Mouse (Mus musculus): ENCODE measurements at regions not wholly inside any gene's neighbourhood (a gene's known extent, or its start where the extent isn't known, plus 50 kb on each side); places are given as distances from the start of the nearest gene placed in this dataset.

DNA sequence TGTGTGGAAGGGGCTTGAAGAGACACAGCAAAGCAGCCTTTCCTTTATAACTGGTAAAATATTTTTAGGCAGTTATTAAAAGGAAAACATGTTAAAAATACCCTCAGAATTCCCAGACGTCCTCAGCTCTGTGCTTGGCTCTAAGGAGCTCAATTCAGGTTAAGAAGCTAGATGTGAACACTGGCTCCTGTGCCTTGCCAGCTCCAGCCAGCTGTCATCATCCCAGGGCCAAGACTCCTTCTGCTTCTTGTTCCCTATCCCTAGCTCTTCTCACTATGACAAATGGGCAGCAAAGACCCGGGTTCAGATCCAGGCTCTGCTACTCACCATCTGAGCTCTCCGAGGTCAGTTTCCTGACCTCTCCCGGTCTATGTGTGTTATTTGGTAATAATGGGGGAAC lies 293.5 kb upstream of the Rtl1 start:
- no peak for DNase-seq

DNA sequence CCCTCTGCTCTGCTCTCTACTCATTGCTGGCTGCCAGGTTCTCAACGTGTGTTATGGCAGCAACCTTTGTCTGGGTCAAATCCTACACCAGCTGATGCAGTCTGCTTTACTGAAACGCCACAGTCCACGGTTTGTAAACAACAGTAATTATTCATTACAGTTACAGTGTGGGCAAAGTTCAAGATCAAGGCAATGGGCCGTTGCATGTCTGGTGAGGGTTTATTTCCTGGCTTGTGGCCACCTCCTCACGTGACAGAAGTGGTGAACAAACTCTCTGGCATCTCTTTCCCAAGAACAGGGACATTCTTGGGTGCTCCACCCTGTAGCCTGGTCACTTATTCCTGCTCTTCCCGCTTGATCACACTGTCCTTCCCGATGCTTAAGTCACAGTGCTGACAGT lies 295.3 kb upstream of the Rtl1 start:
- DNase-seq: peak; percentile 77

- DNase-seq: no peak
Observed at GRCm38 (mm10) chr12:109896397-109896796, 296.3 kb upstream of the Rtl1 start.

GRCm38 (mm10) chr12:109896906-109897305 lies 296.8 kb upstream of the Rtl1 start:
- no peak for DNase-seq

- DNase-seq: no peak
Observed at GRCm38 (mm10) chr12:109897861-109898385, 297.8 kb upstream of the Rtl1 start.

GRCm38 (mm10) chr12:109899420-109899819 lies 299.3 kb upstream of the Rtl1 start:
- no peak for DNase-seq

DNA sequence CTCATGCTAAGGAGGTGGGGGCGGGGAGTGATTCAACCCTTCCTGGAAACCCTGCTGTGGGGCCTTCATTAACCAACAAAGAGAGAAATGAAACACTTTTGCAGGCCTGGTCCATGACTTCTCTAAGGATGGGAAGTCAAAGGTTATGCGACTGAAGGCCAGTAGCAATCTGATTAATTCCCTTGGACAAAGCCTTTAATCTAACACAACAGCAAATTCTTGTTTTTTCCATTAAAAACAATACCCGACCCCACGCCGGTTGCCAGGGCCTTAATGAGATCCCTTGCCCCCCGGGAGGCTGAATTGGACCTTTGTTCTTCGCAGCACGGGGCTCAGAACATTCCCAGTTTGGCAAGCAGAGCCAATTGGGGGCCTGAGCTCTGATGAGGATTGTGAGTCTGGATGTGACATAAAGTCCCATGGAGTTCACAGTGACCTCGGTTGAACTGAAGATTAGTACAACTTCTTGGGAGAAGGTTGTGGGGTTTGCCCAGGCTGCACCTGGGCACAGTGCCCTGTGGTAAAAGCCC lies 310.9 kb upstream of the Rtl1 start:
- no peak for DNase-seq

- no peak for DNase-seq
Observed at GRCm38 (mm10) chr12:109911506-109911905, 311.4 kb upstream of the Rtl1 start.

- DNase-seq: no peak
Observed at GRCm38 (mm10) chr12:109917761-109918160, 317.6 kb upstream of the Rtl1 start.

DNA sequence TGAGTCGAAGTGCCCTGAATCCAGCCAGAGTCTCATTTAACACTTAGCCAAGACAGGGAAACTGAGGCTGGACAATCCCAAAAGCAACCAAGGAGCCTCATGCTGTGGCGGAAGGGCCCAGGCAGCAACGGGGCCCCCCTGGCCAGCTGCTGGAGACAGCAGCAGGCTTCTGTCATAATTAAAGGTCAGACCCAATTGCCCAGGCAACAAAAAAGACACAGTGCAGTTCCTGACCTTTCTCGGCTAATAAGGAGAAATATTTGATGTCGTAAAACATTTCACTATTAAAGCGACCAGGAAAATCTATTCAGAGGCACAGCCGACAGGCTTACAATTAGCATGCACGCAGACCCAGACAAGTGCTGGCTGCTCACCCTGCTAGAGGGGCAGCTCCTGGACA lies 318.8 kb upstream of the Rtl1 start:
- DNase-seq: no peak

- DNase-seq: no peak
Observed at GRCm38 (mm10) chr12:109922111-109922510, 322.0 kb upstream of the Rtl1 start.

DNA sequence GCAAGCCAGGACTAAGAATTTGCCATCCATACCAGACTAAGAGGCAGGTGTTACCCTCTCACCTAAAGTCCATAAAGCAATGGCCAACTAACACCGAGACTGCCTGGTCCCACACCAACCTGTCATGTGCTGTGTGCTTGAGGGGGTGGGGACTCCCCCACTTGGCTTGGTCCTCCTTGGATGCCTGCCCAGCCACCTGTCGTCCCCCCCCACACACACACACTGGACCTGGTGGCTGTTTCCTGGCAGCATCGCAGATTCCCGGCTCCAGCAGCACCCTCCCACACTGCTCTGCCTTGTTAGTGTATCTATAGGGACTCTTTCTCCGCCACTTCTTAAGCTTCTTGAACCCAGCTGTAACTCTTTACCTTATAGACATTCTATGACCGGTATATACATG lies 325.7 kb upstream of the Rtl1 start:
- DNase-seq: no peak

DNA sequence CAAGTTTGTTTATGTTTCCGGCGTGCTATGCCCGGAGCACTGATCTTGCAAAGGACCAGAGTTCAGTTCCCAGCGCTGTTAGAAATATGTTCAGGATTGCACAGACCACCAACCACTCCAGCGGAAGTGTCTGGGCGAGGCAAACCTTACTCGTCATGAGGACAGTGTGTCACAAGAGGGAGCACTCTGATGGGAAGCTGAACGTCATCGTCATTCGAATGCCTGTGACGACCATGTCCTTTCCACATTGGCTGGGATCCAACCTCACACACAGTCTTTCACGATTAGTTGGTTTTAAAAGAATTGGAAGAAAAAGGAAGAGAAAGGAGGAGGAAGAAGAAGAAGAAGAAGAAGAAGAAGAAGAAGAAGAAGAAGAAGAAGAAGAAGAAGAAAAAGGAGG lies 326.5 kb upstream of the Rtl1 start:
- no peak for DNase-seq

- no peak for DNase-seq
Observed at GRCm38 (mm10) chr12:109946179-109946578, 332.7 kb upstream of the Dio3 start.

DNA sequence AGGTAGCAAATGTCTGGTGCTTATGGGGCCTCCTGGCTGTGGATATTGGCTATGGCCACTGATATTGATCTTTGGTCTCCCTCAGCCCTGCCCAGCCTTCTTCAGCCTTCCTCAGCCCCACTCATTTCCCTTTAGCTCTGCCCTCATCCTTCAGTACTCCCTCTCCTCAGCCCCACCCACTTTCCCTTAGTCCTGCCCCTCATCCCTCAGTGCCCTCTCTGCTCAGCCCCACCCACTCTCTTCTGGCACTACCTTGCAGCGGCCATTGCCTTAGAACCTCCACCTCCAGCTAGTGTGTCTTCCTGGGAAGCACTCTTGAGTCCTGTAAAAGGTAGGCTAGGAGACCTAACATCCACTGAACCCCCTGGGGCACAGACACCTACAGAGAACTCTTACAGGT lies 331.9 kb upstream of the Dio3 start:
- no peak for DNase-seq

DNA sequence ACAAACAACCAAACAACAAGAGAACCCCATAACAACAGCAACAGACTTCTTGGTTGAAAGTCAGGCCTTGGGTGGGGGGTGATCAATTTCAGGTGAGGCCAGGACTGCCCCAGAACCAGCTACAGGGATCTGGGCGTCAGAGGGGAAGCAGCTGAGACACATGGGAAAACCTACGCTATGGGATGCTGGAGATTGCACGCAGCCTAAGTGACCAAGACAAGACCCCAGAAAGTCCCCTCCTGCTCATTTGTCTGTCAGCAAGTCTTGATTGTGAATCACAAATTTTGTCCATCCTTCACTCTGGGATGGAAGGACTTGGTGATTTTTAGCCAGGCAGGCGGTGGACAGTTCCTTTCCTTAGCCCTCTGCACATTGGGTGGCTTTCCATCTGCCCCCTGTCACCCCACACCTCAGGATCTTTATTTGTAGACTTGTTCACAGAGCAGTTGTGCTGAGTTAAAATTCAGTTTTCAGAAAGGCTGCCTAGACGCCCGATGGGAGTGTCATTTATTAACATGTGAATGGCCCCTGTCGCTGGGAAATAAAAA lies 330.9 kb upstream of the Dio3 start:
- no peak for DNase-seq

GRCm38 (mm10) chr12:109948434-109948984 lies 330.4 kb upstream of the Dio3 start:
- no peak for DNase-seq

DNA sequence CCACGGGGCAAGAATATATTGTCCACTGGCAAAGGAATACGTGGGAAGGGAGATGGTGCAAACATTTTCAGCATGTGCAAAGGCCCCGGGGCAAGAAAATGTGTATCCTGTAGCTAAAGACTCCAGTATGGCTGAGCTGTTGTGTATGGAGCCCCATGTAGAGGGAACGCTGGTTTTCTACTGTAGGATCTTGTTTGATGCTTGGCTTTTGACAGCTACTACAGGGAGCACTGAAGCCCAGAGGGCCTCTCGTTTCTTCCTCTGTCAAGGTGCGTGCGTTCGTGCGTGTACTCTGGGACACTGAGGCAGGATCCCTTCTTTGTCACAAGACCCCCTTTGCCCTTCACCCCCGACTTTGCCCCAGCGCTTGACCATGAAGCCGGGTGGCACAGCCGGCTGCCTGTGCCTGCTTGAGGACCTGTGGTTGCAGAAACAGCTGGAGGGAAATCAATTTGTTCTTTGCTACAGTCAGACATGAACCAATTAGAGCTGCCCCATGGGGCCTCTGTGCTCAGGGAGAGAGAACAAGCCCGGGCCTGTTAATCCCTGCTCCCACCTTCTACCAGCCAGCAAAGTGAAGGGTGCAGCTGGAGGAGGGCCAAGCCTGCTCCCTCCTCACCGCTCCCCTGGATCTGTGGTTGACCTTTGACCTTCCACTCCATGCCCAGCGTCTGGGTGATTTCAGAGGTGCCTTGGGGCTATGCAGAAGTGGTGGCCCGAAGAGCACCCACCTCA lies 329.5 kb upstream of the Dio3 start:
- no peak for DNase-seq

DNA sequence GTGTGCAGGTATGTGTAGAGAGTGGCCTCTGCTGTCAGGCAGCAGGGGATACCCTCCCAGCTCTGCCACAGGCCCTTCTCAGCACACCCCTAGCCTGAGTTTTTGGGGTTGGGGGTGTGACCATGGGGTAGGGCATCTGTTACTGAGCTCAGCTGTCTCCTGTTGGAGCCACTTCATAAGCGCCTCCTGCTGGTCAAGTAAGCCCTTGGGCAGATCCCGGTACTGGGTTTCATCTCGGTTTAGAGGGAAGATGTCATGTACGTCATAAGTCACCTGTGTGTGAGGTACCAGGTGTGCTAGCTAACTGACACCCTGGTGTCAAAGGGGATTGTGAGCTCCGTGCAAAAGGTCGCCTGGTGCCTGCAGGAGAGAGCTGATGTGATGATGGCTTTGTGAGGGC lies 328.2 kb upstream of the Dio3 start:
- no peak for DNase-seq

GRCm38 (mm10) chr12:109951473-109951872 lies 327.4 kb upstream of the Dio3 start:
- no peak for DNase-seq

DNA sequence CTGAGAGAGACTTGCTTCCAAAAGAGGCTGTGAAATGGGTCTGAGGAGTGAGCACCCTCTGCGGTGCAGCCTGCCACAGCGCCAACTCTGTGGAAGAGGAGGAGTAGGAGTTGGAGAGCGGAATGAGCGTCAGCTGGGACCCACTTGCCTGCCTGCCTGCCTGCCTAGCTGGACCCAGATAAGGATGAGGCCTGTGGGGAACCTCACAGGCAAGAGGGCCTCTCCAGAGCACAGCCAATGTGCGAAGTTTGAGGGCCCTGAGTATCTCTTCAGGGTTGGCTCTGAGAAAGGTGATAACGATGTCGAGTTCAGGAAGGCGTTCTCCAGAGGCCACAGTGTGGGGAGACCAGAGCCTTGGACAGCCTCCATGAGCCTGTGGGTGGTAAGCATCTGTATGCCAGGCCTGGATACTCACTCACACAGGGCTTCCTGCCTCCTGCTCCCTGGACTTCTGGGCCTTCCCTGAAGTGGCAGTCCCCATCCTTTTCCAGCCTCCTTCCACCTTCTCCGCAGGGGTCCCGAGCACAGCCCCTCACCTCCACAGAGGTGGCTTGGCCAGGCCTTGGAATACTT lies 326.9 kb upstream of the Dio3 start:
- no peak for DNase-seq

GRCm38 (mm10) chr12:109952933-109953332 lies 325.9 kb upstream of the Dio3 start:
- no peak for DNase-seq

DNA sequence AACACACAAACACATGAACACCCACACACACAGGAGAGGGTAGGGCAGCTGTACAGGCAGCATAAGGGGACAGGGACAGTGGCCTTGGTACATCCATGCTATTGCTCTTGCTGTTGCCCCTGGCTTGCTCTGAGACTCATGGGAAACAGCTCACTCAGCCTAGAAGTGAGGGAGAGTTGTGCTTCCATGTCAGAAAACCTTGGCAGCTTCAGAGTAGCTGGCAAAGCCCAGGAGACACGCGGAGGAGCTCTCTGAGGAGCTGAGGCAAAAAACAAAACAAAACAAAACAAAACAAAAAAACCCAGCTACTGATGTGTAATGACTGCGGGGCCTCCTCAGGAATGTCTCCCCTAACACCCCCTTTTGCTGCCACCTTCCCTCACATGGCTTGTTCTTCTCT lies 321.6 kb upstream of the Dio3 start:
- no peak for DNase-seq

All from kidney, adult 18-20 months (tissue).